In the genomic region with DNA sequence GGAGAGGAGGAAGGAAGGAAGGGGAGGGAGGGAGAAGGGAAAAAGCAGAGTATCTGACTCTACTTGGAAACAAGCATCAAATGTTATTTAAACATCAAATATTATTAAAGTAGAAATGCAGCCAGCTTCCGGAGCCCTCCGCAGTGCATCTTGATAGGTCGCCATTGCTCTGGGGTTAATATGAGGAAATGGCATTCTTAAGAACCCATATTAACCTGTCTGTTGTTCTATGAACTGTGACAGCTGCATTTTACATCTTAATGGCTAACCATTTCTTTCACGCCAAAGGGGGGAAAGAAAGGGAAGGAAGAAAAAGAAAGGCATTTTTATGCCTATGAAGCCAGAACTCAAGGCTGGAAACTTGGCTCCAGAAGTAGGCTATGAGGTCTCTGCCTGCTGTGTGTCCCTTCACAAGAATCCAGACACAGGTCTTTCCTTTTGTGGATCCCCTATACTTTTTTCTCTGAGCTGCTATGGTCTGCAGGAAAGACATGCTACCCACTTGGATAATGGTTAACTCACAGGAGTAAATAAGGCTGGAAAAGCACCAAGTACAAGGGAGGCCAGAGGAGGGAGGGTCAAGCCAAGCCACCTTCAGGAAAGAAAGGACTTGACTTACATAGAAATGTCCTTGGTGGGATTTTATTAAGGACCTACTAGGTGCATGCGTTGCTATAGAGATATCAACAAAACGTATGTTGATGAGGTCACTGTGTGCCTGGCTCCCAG, we compare ENCODE assay signal across 13 mouse cellular contexts.
"Had no signal": no experiment of that assay in that cellular context is flagged by ENCODE, and none has a peak within 500 bp of the region (broad histone marks: within the 10 kb centered on the region; RNA-seq: fewer than 3 reads in every experiment).

No protein-coding gene starts in this region.

- H3K9me3 ChIP-seq: limb, embryonic 13.5 days; liver, embryonic 15.5 days; lung, embryonic 15.5 days; megakaryocyte, embryonic 14.5 days had no signal

- ATAC-seq: hindbrain, embryonic 16.5 days; inflammation-experienced regulatory T-cells, adult 6 months; intestine, postnatal 0 days; midbrain, embryonic 16.5 days had no signal

- H3K9ac ChIP-seq: limb, embryonic 13.5 days; liver, embryonic 15.5 days; lung, embryonic 15.5 days had no signal

- H3K4me3 ChIP-seq: limb, embryonic 13.5 days; liver, embryonic 15.5 days; lung, embryonic 15.5 days; megakaryocyte, embryonic 14.5 days had no signal

- H3K4me2 ChIP-seq: limb, embryonic 13.5 days; liver, embryonic 15.5 days; lung, embryonic 15.5 days; midbrain, embryonic 11.5 days had no signal

- H3K27ac ChIP-seq: limb, embryonic 13.5 days; liver, embryonic 15.5 days; lung, embryonic 15.5 days; macrophage had no signal

- DNase-seq: lung, postnatal 14 days; right cerebral cortex, postnatal 14 days; thymus, postnatal 4 days had no signal

- H3K36me3 ChIP-seq: limb, embryonic 13.5 days; liver, embryonic 15.5 days; lung, embryonic 15.5 days had no signal

- H3K27me3 ChIP-seq: limb, embryonic 13.5 days; liver, embryonic 15.5 days; lung, embryonic 15.5 days; megakaryocyte, embryonic 14.5 days had no signal

- H3K4me1 ChIP-seq: limb, embryonic 13.5 days; liver, embryonic 15.5 days; lung, embryonic 15.5 days; megakaryocyte, embryonic 14.5 days had no signal
